Mouse (Mus musculus) liver, embryonic 14.5 days (tissue): ENCODE data around the gene Slc19a2.

ENCODE experiments used
- CTCF ChIP-seq: IDR thresholded peaks from 2 replicates; pipeline ENCODE4 v1.5.1; 2016; ENCODE audit warnings: antibody characterized with exemption, low read depth, control low read depth
- EP300 ChIP-seq: IDR thresholded peaks from 2 replicates; pipeline ENCODE4 v1.6.1; 2016; ENCODE audit warnings: antibody characterized with exemption, low read depth

DNA sequence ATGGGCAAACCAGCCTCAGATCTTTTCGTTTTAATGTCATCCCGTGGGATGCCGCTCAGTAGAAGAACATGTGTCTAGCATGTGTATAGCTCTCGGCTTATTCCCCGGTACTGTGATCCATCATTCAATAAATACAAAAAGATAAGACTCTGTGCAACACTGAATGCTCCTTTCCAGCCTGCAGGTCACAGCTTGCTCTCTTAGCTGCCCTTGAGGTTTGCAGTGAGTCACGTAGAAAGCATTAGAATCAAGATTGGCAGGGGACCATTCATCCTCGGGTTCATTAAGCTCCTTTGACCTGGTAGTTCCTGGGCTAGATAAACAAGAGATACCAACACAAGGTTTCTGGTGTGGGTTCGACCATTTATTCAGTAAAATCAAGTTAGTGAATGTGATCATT is 6.0 kb upstream of the Slc19a2 start:
- TF ChIP-seq EP300 (no peak), CTCF (no peak)
